Mouse (Mus musculus) midbrain, embryonic 16.5 days (tissue): ENCODE data around the gene Fam169a. TPM values are rescaled to one million over a fixed set of nuclear protein-coding genes. Genes with fewer than 3 reads are reported as not detected.
A peak's percentile ranks its signal among the peaks of the same experiment; 100 is the strongest.
"Not testable (repeated sequence)": the region's sequence is repeated elsewhere in the genome, so short reads cannot be mapped to it uniquely, and the experiment has no call there.

Experiments
- ATAC-seq: fragments of 200-750 bp; cut with Nextera tagmentation; 2 replicates; pipeline ENCODE4 v1.8.0; 2017; ENCODE audit warnings: moderate TSS enrichment
- H3K27ac ChIP-seq: fragments of 300-500 bp; sonication (generic); 2 replicates; pipeline ENCODE4 v1.5.1; 2014; ENCODE audit warnings: mild to moderate bottlenecking, low read length, mixed read lengths
- H3K27me3 ChIP-seq: fragments of 300-500 bp; sonication (generic); 2 replicates; pipeline ENCODE4 v1.6.1; 2014; ENCODE audit warnings: low read depth, low read length, mixed read lengths; ENCODE audit not compliant: control insufficient read depth, insufficient read depth
- H3K36me3 ChIP-seq: fragments of 300-500 bp; sonication (generic); 2 replicates; pipeline ENCODE4 v1.6.1; 2014; ENCODE audit warnings: mild to moderate bottlenecking, low read length, moderate library complexity, mixed read lengths; ENCODE audit not compliant: control insufficient read depth, insufficient read depth
- H3K4me1 ChIP-seq: fragments of 300-500 bp; sonication (generic); 2 replicates; pipeline ENCODE4 v1.6.1; 2014; ENCODE audit warnings: mild to moderate bottlenecking, low read length, mixed read lengths; ENCODE audit not compliant: control insufficient read depth, insufficient read depth
- H3K4me2 ChIP-seq: fragments of 300-500 bp; sonication (generic); 2 replicates; pipeline ENCODE4 v1.6.1; 2014; ENCODE audit warnings: mild to moderate bottlenecking, low read length, mixed read lengths
- H3K4me3 ChIP-seq: fragments of 300-500 bp; sonication (generic); 2 replicates; pipeline ENCODE4 v1.5.1; 2014; ENCODE audit warnings: low read depth, mild to moderate bottlenecking, low read length, moderate library complexity, mixed read lengths
- H3K9ac ChIP-seq: fragments of 300-500 bp; sonication (generic); 2 replicates; pipeline ENCODE4 v1.6.1; 2014; ENCODE audit warnings: low read depth, low read length, mixed read lengths
- H3K9me3 ChIP-seq: fragments of 300-500 bp; sonication (generic); replicated peaks from 2 replicates; pipeline ENCODE4 v1.6.1; 2014; ENCODE audit warnings: mild to moderate bottlenecking, low read length, mixed read lengths; ENCODE audit not compliant: control insufficient read depth, poor library complexity, severe bottlenecking
- WGBS: fragments of 180-500 bp; shearing (Covaris S2); extraction: QIAGEN DNeasy Blood & Tissue Kit; methylation state at CpG from one replicate; pipeline ENCODE4 v1.1.7; 2014; 5-methylcytosine and 5-hydroxymethylcytosine counted together
- polyA plus RNA-seq: library from polyadenylated mRNA; unstranded; fragments of >200 nt; fragmentation: Nextera tagmentation; extraction: Ambion mirVana; gene quantifications from 2 replicates; pipeline ENCODE4 v1.2.1, GENCODE M21; 2015

Fam169a gene
- polyA plus RNA-seq, 1 experiment from 2014 or later, result 38.2 TPM

DNA sequence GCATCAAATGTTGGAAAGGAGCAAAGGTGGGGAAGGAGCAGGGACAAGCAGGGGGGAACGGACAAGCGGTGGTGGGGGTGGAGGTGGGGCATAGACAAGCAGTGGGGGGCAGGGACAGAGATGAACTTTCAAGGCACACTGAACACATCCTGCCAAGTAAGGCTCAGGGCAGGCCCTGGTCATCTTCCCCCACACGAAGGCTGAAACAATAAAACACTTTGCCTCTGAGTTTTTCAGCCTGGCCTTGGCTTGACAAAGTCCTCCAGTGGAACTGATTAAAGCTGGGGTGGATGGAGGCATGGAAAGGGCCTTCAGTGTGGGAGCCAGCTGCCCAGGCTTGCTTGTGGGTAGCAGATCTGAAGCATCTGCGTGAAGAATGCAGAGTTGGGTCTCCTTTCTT lies 9.3 kb upstream of the Fam169a start:
- H3K4me1 ChIP-seq, result no peaks in the 10 kb centered on the region
- no peak for ATAC-seq
- WGBS, result 51% methylated on average over 4 of the region's 4 CpGs
- H3K27ac ChIP-seq, result no peak overlapping the region
- H3K36me3 ChIP-seq, result no peaks in the 10 kb centered on the region
- H3K27me3 ChIP-seq, result no peaks in the 10 kb centered on the region
- no peak overlapping the region for H3K4me3 ChIP-seq
- no peaks in the 10 kb centered on the region for H3K9me3 ChIP-seq
- no peak overlapping the region for H3K9ac ChIP-seq
- H3K4me2 ChIP-seq, result no peak overlapping the region

GRCm38 (mm10) chr13:97059746-97060145 lies 7.3 kb upstream of the Fam169a start:
- H3K4me2 ChIP-seq, result no peak overlapping the region
- ATAC-seq, result no peak
- H3K27ac ChIP-seq, result no peak overlapping the region

GRCm38 (mm10) chr13:97060331-97060730 lies 6.8 kb upstream of the Fam169a start:
- no peak for ATAC-seq
- Histone ChIP-seq H3K4me2 (no peak overlapping the region), H3K27ac (no peak overlapping the region), H3K36me3 (no peaks in the 10 kb centered on the region), H3K9ac (no peak overlapping the region), H3K4me3 (no peak overlapping the region), H3K27me3 (no peaks in the 10 kb centered on the region), H3K4me1 (no peaks in the 10 kb centered on the region), H3K9me3 (no peaks in the 10 kb centered on the region)
- WGBS, result 66% methylated on average over 6 of the region's 8 CpGs

More at GRCm38 (mm10) chr13:97059746-97060145, 7.3 kb upstream of the Fam169a start:
- Histone ChIP-seq H3K27me3 (no peaks in the 10 kb centered on the region), H3K36me3 (no peaks in the 10 kb centered on the region), H3K9ac (no peak overlapping the region), H3K4me3 (no peak overlapping the region), H3K4me1 (no peaks in the 10 kb centered on the region), H3K9me3 (no peaks in the 10 kb centered on the region)
- WGBS, result 91% methylated on average over 6 of the region's 6 CpGs

DNA sequence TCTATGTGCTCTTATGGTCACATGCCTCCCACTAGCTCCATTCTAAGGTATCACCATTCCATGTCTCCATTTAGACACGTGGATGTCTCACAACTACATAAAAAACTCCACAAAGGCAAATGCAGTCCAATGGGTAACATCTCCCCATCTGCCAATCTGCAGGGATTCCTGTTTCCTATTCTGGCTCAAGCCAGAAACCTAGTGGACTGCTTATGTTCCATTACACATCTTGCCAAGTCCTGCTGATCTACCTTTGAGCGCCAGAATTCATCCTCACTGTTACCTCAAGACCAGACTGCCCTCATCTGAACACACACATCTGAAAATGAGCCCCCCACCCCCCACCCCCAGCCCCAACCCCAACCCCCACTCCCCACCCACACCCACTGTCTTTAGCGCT lies 4.9 kb upstream of the Fam169a start:
- ATAC-seq, result no peak

DNA sequence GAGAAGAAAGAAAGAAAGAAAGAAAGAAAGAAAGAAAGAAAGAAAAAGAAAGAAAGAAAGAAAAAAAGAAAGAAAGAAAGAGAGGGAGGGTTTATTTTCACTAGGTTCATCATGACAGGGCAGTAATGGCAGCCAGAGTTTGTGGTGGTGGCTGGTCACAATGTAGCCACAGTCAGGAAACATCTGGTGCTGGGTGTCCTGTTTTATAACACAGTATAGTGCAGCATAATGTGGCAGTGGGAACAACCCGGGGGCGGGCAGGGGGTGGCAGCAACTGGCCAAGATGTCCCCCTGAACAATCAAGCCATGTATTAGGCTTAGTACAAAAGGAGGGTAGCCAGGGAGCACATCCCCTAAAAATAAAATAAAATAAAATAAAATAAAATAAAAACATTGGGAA lies 3.7 kb upstream of the Fam169a start:
- no peak overlapping the region for H3K27ac ChIP-seq
- no peaks in the 10 kb centered on the region for H3K36me3 ChIP-seq
- no peak overlapping the region for H3K9ac ChIP-seq
- 94% methylated on average over 2 of the region's 2 CpGs for WGBS
- H3K4me2 ChIP-seq, result no peak overlapping the region
- no peaks in the 10 kb centered on the region for H3K4me1 ChIP-seq
- ATAC-seq, result no peak
- peaks cover 3% of the 10 kb centered on the region for H3K27me3 ChIP-seq
- no peak overlapping the region for H3K4me3 ChIP-seq
- H3K9me3 ChIP-seq, result no peaks in the 10 kb centered on the region

More for the DNA sequence above, 4.9 kb upstream of the Fam169a start:
- WGBS, result 91% methylated on average over 3 of the region's 3 CpGs
- H3K27ac ChIP-seq, result no peak overlapping the region
- no peaks in the 10 kb centered on the region; the same call in 1 of the 2 replicates for H3K27me3 ChIP-seq
- H3K9me3 ChIP-seq, result no peaks in the 10 kb centered on the region
- no peak overlapping the region for H3K4me3 ChIP-seq
- no peak overlapping the region for H3K9ac ChIP-seq
- no peaks in the 10 kb centered on the region for H3K4me1 ChIP-seq
- no peaks in the 10 kb centered on the region for H3K36me3 ChIP-seq
- no peak overlapping the region for H3K4me2 ChIP-seq

DNA sequence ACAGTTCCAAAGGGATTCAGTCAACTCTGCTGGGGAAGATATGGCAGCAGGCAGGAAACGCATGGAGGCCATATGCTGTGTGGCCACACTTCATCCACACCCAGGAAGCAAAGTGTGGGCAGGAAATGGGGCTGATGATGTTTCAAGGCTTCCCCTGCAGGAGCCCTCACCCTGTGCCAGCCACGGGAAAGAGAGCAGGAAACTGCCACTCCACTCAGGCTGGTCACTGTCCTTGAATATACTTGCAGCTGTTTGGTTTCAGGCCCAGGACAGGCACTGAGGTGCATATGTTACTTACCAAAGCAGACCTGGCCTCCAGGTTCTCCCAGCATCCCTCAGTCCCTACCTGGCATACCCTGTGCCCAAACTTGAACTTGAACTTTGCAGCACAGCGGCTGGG lies 2.7 kb upstream of the Fam169a start:
- ATAC-seq, result no peak
- Histone ChIP-seq H3K9ac (0 out of 2 replicates have a peak overlapping the region, but pooled peaks have one; percentile 20), H3K36me3 (no peaks in the 10 kb centered on the region), H3K27ac (no peak overlapping the region), H3K4me1 (no peaks in the 10 kb centered on the region), H3K4me2 (no peak overlapping the region), H3K9me3 (no peaks in the 10 kb centered on the region), H3K4me3 (no peak overlapping the region), H3K27me3 (peaks cover 3% of the 10 kb centered on the region)
- WGBS, result 61% methylated on average over 3 of the region's 3 CpGs

- H3K9ac ChIP-seq, H3K4me1 ChIP-seq, H3K4me2 ChIP-seq, H3K4me3 ChIP-seq, H3K27ac ChIP-seq, ATAC-seq, H3K9me3 ChIP-seq, H3K27me3 ChIP-seq, H3K36me3 ChIP-seq: not testable (repeated sequence)
- 36% methylated on average over 18 of the region's 18 CpGs for WGBS
Measured at GRCm38 (mm10) chr13:97064844-97065621, 2.1 kb upstream of the Fam169a start.

DNA sequence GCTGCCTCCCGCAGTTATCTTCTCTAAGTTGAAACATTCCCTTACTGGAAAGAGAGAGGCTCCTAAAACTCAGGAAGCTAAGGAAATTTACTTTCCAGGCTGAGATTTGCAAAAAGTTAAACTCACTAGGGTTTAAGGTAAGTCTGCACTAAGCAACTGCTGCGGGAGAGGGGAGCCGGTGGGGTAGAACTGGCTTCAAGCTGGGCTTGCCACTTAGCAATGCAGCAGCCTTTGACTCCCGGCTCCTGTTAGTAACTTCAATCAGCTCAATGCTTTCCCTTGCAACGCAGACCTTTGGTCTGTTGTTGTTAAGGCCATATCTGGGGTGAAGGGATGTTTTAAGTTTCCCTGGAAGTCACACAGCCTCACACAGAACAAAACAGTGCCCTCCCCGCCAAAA lies 605 bp downstream of the Fam169a start:
- no peak for ATAC-seq
- no peak overlapping the region for H3K9ac ChIP-seq
- 5% methylated on average over 6 of the region's 6 CpGs for WGBS
- no peak overlapping the region for H3K4me2 ChIP-seq
- H3K4me1 ChIP-seq, result peaks cover 1% of the 10 kb centered on the region
- H3K36me3 ChIP-seq, result no peaks in the 10 kb centered on the region
- no peak overlapping the region for H3K4me3 ChIP-seq
- no peak overlapping the region for H3K27ac ChIP-seq
- H3K9me3 ChIP-seq, result no peaks in the 10 kb centered on the region
- peaks cover 3% of the 10 kb centered on the region for H3K27me3 ChIP-seq

GRCm38 (mm10) chr13:97068151-97068550 lies 1.1 kb downstream of the Fam169a start:
- peaks cover 5% of the 10 kb centered on the region for H3K4me1 ChIP-seq
- H3K27ac ChIP-seq, result no peak overlapping the region
- H3K4me3 ChIP-seq, result no peak overlapping the region
- peaks cover 3% of the 10 kb centered on the region for H3K27me3 ChIP-seq
- no peaks in the 10 kb centered on the region for H3K36me3 ChIP-seq
- H3K4me2 ChIP-seq, result no peak overlapping the region
- no peak for ATAC-seq
- no peaks in the 10 kb centered on the region for H3K9me3 ChIP-seq
- no peak overlapping the region for H3K9ac ChIP-seq
- 30% methylated on average over 8 of the region's 8 CpGs for WGBS
